Mouse (Mus musculus) liver, adult 2 months (tissue): Measurements from ENCODE around the gene Sema3a. TPM values are rescaled to one million over a fixed set of nuclear protein-coding genes. Genes with fewer than 3 reads are reported as not detected.

ENCODE experiments used
- DNase-seq: peaks from one replicate; pipeline ENCODE4 v3.0.0-alpha.2; 2011; ENCODE audit warnings: low read depth, low spot score; ENCODE audit errors: extremely low read depth
- H3K27ac ChIP-seq: fragments of 200-500 bp; replicated peaks from 2 replicates; pipeline ENCODE4 v1.5.1; 2012; ENCODE audit warnings: low read depth, mild to moderate bottlenecking, control low read depth, inconsistent platforms, low read length; ENCODE audit not compliant: insufficient read depth
- H3K27me3 ChIP-seq: fragments of 200-500 bp; 2 replicates; pipeline ENCODE4 v1.6.1; 2012; ENCODE audit warnings: mild to moderate bottlenecking, moderate library complexity, low read length, inconsistent platforms; ENCODE audit not compliant: control insufficient read depth, insufficient read depth
- H3K36me3 ChIP-seq: fragments of 200-500 bp; 2 replicates; pipeline ENCODE4 v1.6.1; 2012; ENCODE audit warnings: low read length, inconsistent platforms; ENCODE audit not compliant: control insufficient read depth, insufficient read depth
- H3K4me1 ChIP-seq: fragments of 200-500 bp; 2 replicates; pipeline ENCODE4 v1.6.1; 2011; ENCODE audit warnings: low read length; ENCODE audit not compliant: control insufficient read depth, insufficient read depth
- H3K4me3 ChIP-seq: fragments of 200-500 bp; 2 replicates; pipeline ENCODE4 v1.5.1; 2011; ENCODE audit warnings: low read depth, mild to moderate bottlenecking, control low read depth, low read length, moderate library complexity; ENCODE audit not compliant: insufficient read depth
- H3K79me2 ChIP-seq: fragments of 200-500 bp; 2 replicates; pipeline ENCODE4 v1.6.1; 2012; ENCODE audit warnings: inconsistent platforms, mild to moderate bottlenecking, low read length, moderate library complexity; ENCODE audit not compliant: control insufficient read depth, insufficient read depth
- H3K9ac ChIP-seq: fragments of 200-500 bp; 2 replicates; pipeline ENCODE4 v1.6.1; 2012; ENCODE audit warnings: low read depth, mild to moderate bottlenecking, control low read depth, inconsistent platforms, low read length
- CTCF ChIP-seq: fragments of 200-500 bp; IDR thresholded peaks from 2 replicates; pipeline ENCODE4 v1.5.1; 2011; ENCODE audit warnings: low read depth, low read length, control low read depth
- POLR2A ChIP-seq: fragments of 200-500 bp; IDR thresholded peaks from 2 replicates; pipeline ENCODE4 v1.6.1; 2011; ENCODE audit warnings: low read length, control low read depth; ENCODE audit not compliant: insufficient read depth; ENCODE audit errors: extremely low read depth
- WGBS: fragments of 180-500 bp; shearing (Covaris S2); methylation state at CpG from one replicate; pipeline ENCODE4 v1.1.7; 2018; 5-methylcytosine and 5-hydroxymethylcytosine counted together
- polyA plus RNA-seq: library from polyadenylated mRNA; depleted of rRNA; stranded (reverse); fragments of >200 nt; gene quantifications from 2 replicates; pipeline ENCODE4 v1.2.3, GENCODE M21; 2012
- total RNA-seq: library from RNA; depleted of rRNA; stranded (reverse); fragments of >200 nt; gene quantifications from 2 replicates; pipeline ENCODE4 v1.2.3, GENCODE M21; 2014

Gene Sema3a
- total and polyA plus RNA-seq, 2 experiments, result 0.06 to 0.18 TPM

GRCm38 (mm10) chr5:13509163-13509562 lies 383.9 kb downstream of the Sema3a start:
- Histone ChIP-seq H3K27ac (no peak overlapping the region), H3K9ac (no peak overlapping the region), H3K4me1 (no peaks in the 10 kb centered on the region), H3K79me2 (no peaks in the 10 kb centered on the region), H3K27me3 (no peaks in the 10 kb centered on the region), H3K4me3 (no peak overlapping the region), H3K36me3 (no peaks in the 10 kb centered on the region)
- no peak for TF ChIP-seq POLR2A
- no peak for TF ChIP-seq CTCF
- 72% methylated on average over 3 of the region's 3 CpGs for WGBS
- DNase-seq, result no peak

- H3K79me2 ChIP-seq, result no peaks in the 10 kb centered on the region
- H3K27me3 ChIP-seq, result no peaks in the 10 kb centered on the region
- H3K4me1 ChIP-seq, result no peaks in the 10 kb centered on the region
- H3K36me3 ChIP-seq, result no peaks in the 10 kb centered on the region
- no peak overlapping the region for H3K4me3 ChIP-seq
- DNase-seq, result no peak
- WGBS, result 84% methylated on average over 4 of the region's 4 CpGs
- TF ChIP-seq POLR2A (no peak), CTCF (no peak)
- no peak overlapping the region for H3K27ac ChIP-seq
- H3K9ac ChIP-seq, result no peak overlapping the region
These were observed 391.8 kb downstream of the Sema3a start for GRCm38 (mm10) chr5:13517018-13517417.

- no peak overlapping the region for H3K4me3 ChIP-seq
- H3K9ac ChIP-seq, result no peak overlapping the region
- DNase-seq, result no peak
- no peak for TF ChIP-seq CTCF
- no peak for TF ChIP-seq POLR2A
- H3K79me2 ChIP-seq, result no peaks in the 10 kb centered on the region
- WGBS, result 76% methylated on average over 3 of the region's 3 CpGs
- no peak overlapping the region for H3K27ac ChIP-seq
- H3K36me3 ChIP-seq, result no peaks in the 10 kb centered on the region
- no peaks in the 10 kb centered on the region for H3K4me1 ChIP-seq
- no peaks in the 10 kb centered on the region for H3K27me3 ChIP-seq
These were observed 400.4 kb downstream of the Sema3a start for GRCm38 (mm10) chr5:13525597-13525996.

- H3K4me1 ChIP-seq, result no peaks in the 10 kb centered on the region
- DNase-seq, result no peak
- H3K9ac ChIP-seq, result no peak overlapping the region
- no peak overlapping the region for H3K27ac ChIP-seq
- H3K4me3 ChIP-seq, result no peak overlapping the region
- H3K36me3 ChIP-seq, result no peaks in the 10 kb centered on the region
- WGBS, result 50% methylated on average over 7 of the region's 7 CpGs
- H3K27me3 ChIP-seq, result no peaks in the 10 kb centered on the region
- no peaks in the 10 kb centered on the region for H3K79me2 ChIP-seq
- TF ChIP-seq CTCF (no peak), POLR2A (no peak)
These were observed 401.8 kb downstream of the Sema3a start for GRCm38 (mm10) chr5:13527037-13527464.

GRCm38 (mm10) chr5:13529226-13529625 lies 404.0 kb downstream of the Sema3a start:
- TF ChIP-seq CTCF (no peak), POLR2A (no peak)
- H3K4me1 ChIP-seq, result no peaks in the 10 kb centered on the region
- H3K9ac ChIP-seq, result no peak overlapping the region
- no peak overlapping the region for H3K27ac ChIP-seq
- H3K4me3 ChIP-seq, result no peak overlapping the region
- H3K79me2 ChIP-seq, result no peaks in the 10 kb centered on the region
- DNase-seq, result no peak
- H3K27me3 ChIP-seq, result no peaks in the 10 kb centered on the region
- no peaks in the 10 kb centered on the region for H3K36me3 ChIP-seq
- 15% methylated on average over 4 of the region's 4 CpGs for WGBS

- Histone ChIP-seq H3K4me3 (no peak overlapping the region), H3K27me3 (no peaks in the 10 kb centered on the region), H3K36me3 (no peaks in the 10 kb centered on the region), H3K4me1 (no peaks in the 10 kb centered on the region; the same call in 1 of the 2 replicates), H3K27ac (no peak overlapping the region), H3K9ac (no peak overlapping the region), H3K79me2 (no peaks in the 10 kb centered on the region)
- TF ChIP-seq CTCF (no peak), POLR2A (no peak)
- DNase-seq, result peak; percentile 33
- WGBS, result 52% methylated on average over 2 of the region's 2 CpGs
These were observed 422.4 kb downstream of the Sema3a start for GRCm38 (mm10) chr5:13547472-13548209.
